Mouse (Mus musculus) testis, adult 2 months (tissue): ENCODE results near the gene Trh.

Experiments used
- CTCF ChIP-seq: fragments of 200-500 bp; IDR thresholded peaks from 2 replicates; pipeline ENCODE4 v1.5.1; 2012; ENCODE audit warnings: low read depth, mild to moderate bottlenecking, inconsistent platforms, low read length, moderate library complexity; ENCODE audit not compliant: control insufficient read depth, insufficient read depth, insufficient replicate concordance
- POLR2A ChIP-seq: fragments of 200-500 bp; IDR thresholded peaks from 2 replicates; pipeline ENCODE4 v1.6.1; 2012; ENCODE audit warnings: low read depth, mild to moderate bottlenecking, inconsistent platforms, low read length, moderate library complexity; ENCODE audit not compliant: control insufficient read depth

DNA sequence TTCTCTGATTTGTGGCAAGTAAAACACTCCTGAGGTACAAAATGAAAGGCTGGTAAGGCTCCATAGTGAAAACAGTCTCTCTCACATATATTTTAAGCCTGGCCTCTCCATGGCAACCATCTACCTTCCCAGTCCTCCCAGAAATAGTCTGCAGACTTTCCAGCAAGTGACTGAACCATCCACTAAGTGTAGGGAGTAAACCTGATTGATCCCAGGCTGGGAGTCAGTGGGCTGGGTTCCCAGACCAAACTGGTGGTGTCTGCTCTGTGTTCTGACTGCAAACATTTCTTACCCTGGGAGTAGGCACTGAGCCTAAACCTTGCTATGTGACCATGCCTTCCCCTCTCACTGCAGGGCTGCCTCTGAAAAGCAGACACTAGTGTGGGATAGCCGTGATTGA is 19.5 kb downstream of the Trh start:
- no peak for TF ChIP-seq CTCF
- TF ChIP-seq POLR2A: no peak
